ENCODE assay signal across 8 mouse cellular contexts in the genomic region with DNA sequence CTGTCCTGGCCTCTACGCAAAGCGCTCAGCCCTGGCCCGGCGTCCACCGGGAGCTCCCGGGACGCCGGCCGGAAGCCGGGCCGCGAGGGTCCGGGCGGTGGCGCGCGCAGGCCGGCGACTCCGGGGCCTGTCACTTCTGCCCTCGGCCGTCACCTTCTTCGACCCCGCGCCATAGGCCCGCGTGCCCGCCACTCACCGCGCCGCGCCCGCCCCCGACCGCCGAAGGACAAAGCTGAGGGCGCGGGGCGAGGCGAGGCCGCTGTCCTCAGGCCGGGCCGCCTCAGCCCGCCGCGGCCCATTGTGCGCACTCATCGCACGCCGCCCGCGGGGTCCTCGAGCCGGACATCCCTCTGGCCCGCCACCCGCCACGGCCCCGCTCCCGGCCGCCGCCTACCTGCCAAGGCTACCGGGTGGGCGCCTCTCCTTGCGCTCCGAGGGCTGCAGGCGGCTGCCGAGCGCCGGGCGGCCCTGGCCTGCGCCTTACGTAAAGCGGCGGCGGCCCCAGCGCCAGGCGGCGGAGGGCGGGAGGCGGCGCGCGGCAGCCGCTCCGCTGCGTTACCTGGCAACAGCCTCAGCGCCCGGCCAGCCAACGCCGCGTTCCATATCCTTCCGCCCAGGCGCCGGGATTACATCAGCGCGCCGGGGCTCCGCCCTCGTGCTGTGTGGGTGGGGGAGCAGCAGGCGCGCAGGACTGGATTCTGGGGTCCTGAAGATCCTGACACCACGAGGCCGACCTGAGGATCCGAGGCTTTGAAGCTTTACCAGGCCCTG. TPM values are rescaled to one million over a fixed set of nuclear protein-coding genes. Genes with fewer than 3 reads are reported as not detected.
DNase-seq lines count a peak whose midpoint lies in the region; ATAC-seq and TF ChIP-seq lines count a peak whose summit lies in the region.

D5Ertd579e (minus strand) TSS at position 564 of the 771 bp plus-strand sequence.

- H3K27ac ChIP-seq in cortical plate, adult 2 months (ENCODE audit: insufficient read depth, low read length): peak within 1 kb of the TSS; percentile 98

- peak within 1 kb of the TSS; percentile 100 for H3K4me3 ChIP-seq in cortical plate, adult 2 months (ENCODE audit: insufficient read depth, low read length)

- H3K4me1 ChIP-seq in cortical plate, adult 2 months (ENCODE audit: control insufficient read depth, insufficient read depth, low read length): peaks cover 7% of the 10 kb centered on the region; the same call in 1 of the 2 replicates

- no peak for TF ChIP-seq CTCF in cortical plate, adult 2 months (IDR thresholded peaks at IDR 0.05; ENCODE audit: extremely low read depth, insufficient read depth, low read length)

- ATAC-seq in activated CD4-positive, CD25-positive, alpha-beta regulatory T cell, adult 4 months: peak; percentile 88
- ATAC-seq in megakaryocyte progenitor cell, adult 5-6 weeks (replicated peaks; ENCODE audit: poor library complexity): peak; percentile 92

- TF ChIP-seq POLR2A in cortical plate, adult 2 months (IDR thresholded peaks at IDR 0.05; ENCODE audit: extremely low read depth, insufficient read depth, low read length): peak; percentile 63

- DNase-seq in gastrocnemius, postnatal 10 days: peak; percentile 92
- peak; percentile 93 for DNase-seq in induced T-regulatory cell, adult 2 months (ENCODE audit: low read depth)
- peak; percentile 79 to 96 for DNase-seq in left cerebral cortex, adult 9 months (ENCODE audit: low spot score in 2 of 2)
- peak; percentile 96 for DNase-seq in right cerebral cortex, postnatal 14 days
- DNase-seq in urinary bladder, postnatal 36 days (ENCODE audit: low spot score in 2 of 2): peak; percentile 89 to 92

RNA-seq across cellular contexts. Expression of gene D5Ertd579e, which starts in this region (rescaled TPM):
- 10 to 100 TPM; 23.3 to 24.1 TPM for polyA plus RNA-seq in activated CD4-positive, CD25-positive, alpha-beta regulatory T cell, adult 4 months (2017; shearing (Covaris generic))
- polyA plus RNA-seq in cortical plate, adult 2 months (2012; rRNA removed): 50.8 TPM in 2 replicates
- 10 to 100 TPM; 51.2 to 67.3 TPM for total RNA-seq in gastrocnemius, postnatal 10 days (2021)
- 13.3 and 16.0 TPM in 2 replicates for total RNA-seq in megakaryocyte progenitor cell, adult 5-6 weeks (2015)
- 20.2 and 41.1 TPM in 2 replicates for total RNA-seq in megakaryocyte progenitor cell, adult 5-6 weeks (2017)

Comparison
In these comparisons a context has a peak if more than half of its experiments do, and no peak if none do; other contexts are left out.
1. Peak in every context shown above with its lines: DNase-seq, ATAC-seq, H3K4me3 ChIP-seq and H3K27ac ChIP-seq.